Mouse (Mus musculus): Measurements from ENCODE around the gene Slf1. TPM values are rescaled to one million over a fixed set of nuclear protein-coding genes. Genes with fewer than 3 reads are reported as not detected.

The Slf1 gene
- polyA plus RNA-seq, 2 experiments = 19.4 to 33.1 TPM

- H3K9ac ChIP-seq (ENCODE audit: low read depth, low read length, severe bottlenecking) = no peak overlapping the region
- no peak for TF ChIP-seq POLR2A (IDR thresholded peaks at IDR 0.05; ENCODE audit: borderline replicate concordance, extremely low read depth, insufficient read depth, insufficient read length)
- no peaks in the 10 kb centered on the region for H3K27me3 ChIP-seq (ENCODE audit: control insufficient read depth, insufficient read depth, low read length)
- H3K27ac ChIP-seq (replicated peaks; ENCODE audit: low read depth, low read length) = no peak overlapping the region
- H3K4me1 ChIP-seq (ENCODE audit: control insufficient read depth, insufficient read depth, low read length) = 0 out of 2 replicates have a peak, but pooled peaks cover 2% of the 10 kb centered on the region
- ATAC-seq (ENCODE audit: low FRiP score, low read depth) (peak; percentile 60; the same call in 1 of the 2 replicates), DNase-seq (ENCODE audit: low spot score) (peak; percentile 36)
- peak overlapping the region; percentile 17; the same call in 1 of the 2 replicates for H3K4me2 ChIP-seq (replicated peaks; ENCODE audit: low read depth, low read length, severe bottlenecking)
- WGBS = 20% methylated on average over 3 of the region's 3 CpGs
- H3K4me3 ChIP-seq (replicated peaks; ENCODE audit: low read length) = no peak overlapping the region
- H3K36me3 ChIP-seq (ENCODE audit: control insufficient read depth, insufficient read depth, low read length) = no peaks in the 10 kb centered on the region
- no peaks in the 10 kb centered on the region for H3K9me3 ChIP-seq (ENCODE audit: control insufficient read depth, low read length)
Measured at GRCm38 (mm10) chr13:77002628-77003027, 132.6 kb downstream of the Slf1 start.

Other genes starting within 250 kb of the Slf1 start
- gene 2210408I21Rik, start 67 bp upstream of the Slf1 start, polyA plus RNA-seq (2012; rRNA removed) = 2.7 and 3.9 TPM in 2 replicates
- 9.4 and 10.5 TPM in 2 replicates for gene 2210408I21Rik, start 67 bp upstream of the Slf1 start, polyA plus RNA-seq (2014; fragmentation: Nextera tagmentation; extraction: Ambion mirVana)

All from limb, embryonic 14.5 days (tissue).